Mouse (Mus musculus): ENCODE results near the gene Vars.

DNA sequence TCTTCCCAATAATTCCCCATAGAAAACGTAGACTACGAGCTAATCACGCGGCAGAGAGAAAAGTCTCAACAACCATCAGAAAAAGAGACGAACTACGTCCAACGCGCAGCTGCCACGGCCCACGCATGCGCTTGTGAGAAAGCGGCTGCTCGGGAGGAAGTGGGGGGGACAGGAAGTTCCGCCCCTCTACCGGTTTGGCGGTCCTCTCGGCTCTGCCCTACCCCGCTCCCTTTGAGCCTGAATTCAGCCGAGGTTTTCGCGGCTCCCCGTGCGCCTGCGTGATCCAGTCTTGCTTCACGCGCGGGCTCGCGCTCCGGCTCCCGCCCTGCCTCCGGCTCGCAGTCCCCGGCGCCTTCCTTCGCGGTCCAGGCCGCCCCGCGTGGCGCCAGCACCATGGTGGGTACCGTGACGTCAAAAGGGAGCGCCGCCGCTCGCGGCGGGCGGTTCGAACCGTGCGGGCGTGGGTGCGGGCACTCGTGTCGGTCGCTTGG is 19.1 kb upstream of the Vars start, which contains the start of gene Lsm2:
- TF ChIP-seq CTCF (IDR thresholded peaks at IDR 0.05; ENCODE audit: low read depth): peak; percentile 7; the same call in 1 of the 2 replicates
- TF ChIP-seq EP300 (optimal IDR thresholded peaks at IDR 0.05): no peak
